Mouse (Mus musculus): ENCODE data around the gene Sorbs2. TPM values are rescaled to one million over a fixed set of nuclear protein-coding genes. Genes with fewer than 3 reads are reported as not detected.

Gene Sorbs2
- polyA plus RNA-seq, 1 experiment from 2014 or later: 32.2 TPM

DNA sequence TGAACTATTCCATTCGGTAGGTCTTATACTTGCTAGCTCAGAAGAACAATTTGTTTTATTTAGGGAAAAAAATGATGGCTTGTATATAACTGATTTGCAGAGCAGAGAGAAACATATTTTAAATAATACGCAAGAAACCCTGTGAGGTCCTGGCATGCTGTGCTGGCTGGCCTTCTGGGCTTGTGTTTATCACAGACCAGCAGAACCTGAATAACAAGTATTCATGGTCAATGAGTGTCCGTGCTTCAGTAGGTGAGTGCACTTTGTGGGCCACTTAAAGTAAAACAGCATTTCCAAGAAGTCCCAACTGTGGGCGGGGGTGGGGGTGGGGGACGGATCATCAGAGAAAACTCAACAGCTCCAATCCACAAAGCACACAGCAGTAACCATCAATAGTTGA is 107.0 kb downstream of the Sorbs2 start:
- no peaks in the 10 kb centered on the region for H3K27me3 ChIP-seq (replicated peaks; ENCODE audit: control insufficient read depth, insufficient read depth, low read length)
- WGBS: 47% methylated on average over 5 of the region's 5 CpGs
- no peaks in the 10 kb centered on the region for H3K36me3 ChIP-seq (ENCODE audit: control insufficient read depth, insufficient read depth, low read length)
- H3K4me3 ChIP-seq (ENCODE audit: low read depth, low read length): no peak overlapping the region
- H3K27ac ChIP-seq (replicated peaks; ENCODE audit: low read depth, low read length): no peak overlapping the region
- H3K9ac ChIP-seq (ENCODE audit: low read depth, low read length): no peak overlapping the region
- ATAC-seq (ENCODE audit: low read depth) (no peak), DNase-seq (ENCODE audit: low spot score) (no peak)
- H3K4me1 ChIP-seq (ENCODE audit: control insufficient read depth, insufficient read depth, low read length): no peaks in the 10 kb centered on the region
- no peaks in the 10 kb centered on the region for H3K9me3 ChIP-seq (ENCODE audit: control insufficient read depth, low read length)
- H3K4me2 ChIP-seq (ENCODE audit: low read depth, low read length): no peak overlapping the region

DNA sequence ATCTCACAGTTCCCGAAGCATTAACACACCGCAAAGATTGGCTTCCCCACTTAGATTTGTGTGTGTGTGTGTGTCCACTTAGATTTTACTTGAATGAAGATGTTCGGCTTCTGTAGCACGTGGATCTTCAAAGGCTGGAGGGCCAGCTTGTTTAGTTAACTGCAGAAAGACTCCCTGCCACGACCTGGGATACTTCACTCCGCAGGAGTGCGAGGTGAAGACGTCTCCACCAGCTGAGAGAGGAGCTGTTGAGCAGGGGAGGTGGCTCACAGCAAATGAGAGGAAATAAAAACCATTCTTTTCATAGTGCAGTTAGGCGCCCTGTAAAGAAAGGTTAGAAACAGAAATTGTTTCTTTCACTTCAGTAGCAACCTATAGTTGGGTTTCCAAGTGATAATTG is 107.5 kb downstream of the Sorbs2 start:
- H3K4me2 ChIP-seq (ENCODE audit: low read depth, low read length): no peak overlapping the region
- H3K9me3 ChIP-seq (ENCODE audit: control insufficient read depth, low read length): no peaks in the 10 kb centered on the region
- DNase-seq (ENCODE audit: low spot score) (no peak), ATAC-seq (ENCODE audit: low read depth) (no peak)
- no peaks in the 10 kb centered on the region for H3K4me1 ChIP-seq (ENCODE audit: control insufficient read depth, insufficient read depth, low read length)
- no peak overlapping the region for H3K27ac ChIP-seq (replicated peaks; ENCODE audit: low read depth, low read length)
- H3K36me3 ChIP-seq (ENCODE audit: control insufficient read depth, insufficient read depth, low read length): no peaks in the 10 kb centered on the region
- H3K9ac ChIP-seq (ENCODE audit: low read depth, low read length): no peak overlapping the region
- H3K4me3 ChIP-seq (ENCODE audit: low read depth, low read length): no peak overlapping the region
- WGBS: 13% methylated on average over 9 of the region's 9 CpGs
- H3K27me3 ChIP-seq (replicated peaks; ENCODE audit: control insufficient read depth, insufficient read depth, low read length): no peaks in the 10 kb centered on the region

DNA sequence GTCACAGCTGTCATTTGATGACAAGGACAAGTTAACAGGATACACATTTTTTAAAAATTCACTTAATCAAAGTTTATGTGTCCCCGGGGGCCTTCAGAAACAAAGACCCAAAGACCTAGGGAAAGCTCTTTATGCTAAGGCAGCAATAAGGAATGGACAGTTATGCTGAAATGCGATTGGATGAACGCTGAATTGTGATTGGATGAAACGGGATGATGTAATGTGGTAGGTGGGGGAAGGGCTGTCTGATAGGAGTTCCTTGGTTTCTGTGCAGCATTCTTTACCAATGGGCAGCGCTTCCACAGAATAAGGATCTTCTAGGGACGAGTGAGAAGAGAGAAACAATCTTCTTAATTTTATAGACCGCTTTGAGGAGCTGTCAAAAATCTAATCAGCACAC is 108.0 kb downstream of the Sorbs2 start:
- no peak for ATAC-seq (ENCODE audit: low read depth)
- 44% methylated on average over 7 of the region's 7 CpGs for WGBS
- H3K9me3 ChIP-seq (ENCODE audit: control insufficient read depth, low read length): no peaks in the 10 kb centered on the region
- no peaks in the 10 kb centered on the region for H3K4me1 ChIP-seq (ENCODE audit: control insufficient read depth, insufficient read depth, low read length)
- H3K4me2 ChIP-seq (ENCODE audit: low read depth, low read length): no peak overlapping the region
- H3K36me3 ChIP-seq (ENCODE audit: control insufficient read depth, insufficient read depth, low read length): no peaks in the 10 kb centered on the region
- H3K9ac ChIP-seq (ENCODE audit: low read depth, low read length): no peak overlapping the region
- no peak for DNase-seq (ENCODE audit: low spot score)
- H3K27ac ChIP-seq (replicated peaks; ENCODE audit: low read depth, low read length): no peak overlapping the region
- no peaks in the 10 kb centered on the region for H3K27me3 ChIP-seq (replicated peaks; ENCODE audit: control insufficient read depth, insufficient read depth, low read length)
- H3K4me3 ChIP-seq (ENCODE audit: low read depth, low read length): no peak overlapping the region

DNA sequence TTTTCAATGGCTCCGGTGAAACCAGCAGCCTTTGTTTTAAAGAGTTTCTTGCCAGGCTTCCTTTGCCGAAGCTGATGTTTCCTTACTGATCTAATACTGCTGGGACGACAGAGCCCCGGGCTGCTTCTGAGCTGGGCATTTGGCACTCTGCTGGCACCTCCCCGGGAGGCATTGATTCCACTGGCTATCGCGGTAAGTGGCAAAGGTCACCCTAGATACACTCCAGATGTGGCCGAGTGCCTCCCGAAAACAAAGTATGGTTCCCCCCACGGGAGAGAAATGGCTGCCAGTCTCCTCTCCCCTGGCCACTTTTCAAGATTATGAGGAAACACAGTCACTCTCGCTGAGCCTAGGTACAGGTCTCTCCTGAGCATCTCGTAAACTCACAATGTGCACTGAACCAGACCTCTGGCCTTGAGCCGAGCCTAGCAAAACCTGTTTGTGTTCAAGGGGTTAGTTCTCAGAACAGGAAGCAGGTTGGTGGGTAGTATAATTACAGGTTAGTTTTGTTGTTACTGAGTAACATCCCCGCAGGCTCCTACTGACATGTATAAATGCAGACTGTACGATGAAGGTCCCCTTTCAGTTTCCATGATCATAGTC is 114.1 kb downstream of the Sorbs2 start:
- 46% methylated on average over 15 of the region's 15 CpGs for WGBS
- DNase-seq (ENCODE audit: low spot score): peak; percentile 27
- no peak overlapping the region for H3K4me3 ChIP-seq (ENCODE audit: low read depth, low read length)
- no peak overlapping the region for H3K27ac ChIP-seq (replicated peaks; ENCODE audit: low read depth, low read length)
- no peaks in the 10 kb centered on the region for H3K4me1 ChIP-seq (ENCODE audit: control insufficient read depth, insufficient read depth, low read length)
- no peaks in the 10 kb centered on the region for H3K27me3 ChIP-seq (replicated peaks; ENCODE audit: control insufficient read depth, insufficient read depth, low read length)
- peak; percentile 26; the same call in 1 of the 2 replicates for ATAC-seq (ENCODE audit: low read depth)
- H3K9ac ChIP-seq (ENCODE audit: low read depth, low read length): no peak overlapping the region
- no peaks in the 10 kb centered on the region for H3K36me3 ChIP-seq (ENCODE audit: control insufficient read depth, insufficient read depth, low read length)
- H3K4me2 ChIP-seq (ENCODE audit: low read depth, low read length): no peak overlapping the region
- H3K9me3 ChIP-seq (ENCODE audit: control insufficient read depth, low read length): no peaks in the 10 kb centered on the region

DNA sequence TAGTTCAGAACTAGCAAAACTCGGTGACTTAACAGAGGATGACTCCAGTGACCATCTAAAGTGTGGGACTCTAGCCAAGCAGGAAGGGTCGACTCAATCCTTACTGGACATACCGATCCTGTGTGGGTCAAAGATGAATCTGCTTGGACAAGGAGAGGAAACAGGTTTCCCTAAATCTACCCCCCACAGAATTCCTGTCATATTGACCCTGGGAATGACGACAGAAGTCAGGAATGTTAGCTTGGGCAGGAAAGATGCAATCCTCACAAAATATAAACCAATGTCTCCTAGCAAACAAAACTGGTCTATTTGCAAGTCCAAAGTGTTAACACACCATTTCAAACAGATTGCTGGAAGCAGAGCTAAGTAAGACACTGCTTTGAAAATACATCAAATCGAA is 118.8 kb downstream of the Sorbs2 start:
- H3K4me2 ChIP-seq (ENCODE audit: low read depth, low read length): no peak overlapping the region
- H3K4me3 ChIP-seq (ENCODE audit: low read depth, low read length): no peak overlapping the region
- ATAC-seq (ENCODE audit: low read depth) (no peak), DNase-seq (ENCODE audit: low spot score) (no peak)
- H3K9me3 ChIP-seq (ENCODE audit: control insufficient read depth, low read length): no peaks in the 10 kb centered on the region
- no peak overlapping the region for H3K9ac ChIP-seq (ENCODE audit: low read depth, low read length)
- WGBS: 51% methylated on average over 5 of the region's 5 CpGs
- H3K27me3 ChIP-seq (replicated peaks; ENCODE audit: control insufficient read depth, insufficient read depth, low read length): no peaks in the 10 kb centered on the region
- H3K36me3 ChIP-seq (ENCODE audit: control insufficient read depth, insufficient read depth, low read length): no peaks in the 10 kb centered on the region
- no peaks in the 10 kb centered on the region for H3K4me1 ChIP-seq (ENCODE audit: control insufficient read depth, insufficient read depth, low read length)
- H3K27ac ChIP-seq (replicated peaks; ENCODE audit: low read depth, low read length): no peak overlapping the region

DNA sequence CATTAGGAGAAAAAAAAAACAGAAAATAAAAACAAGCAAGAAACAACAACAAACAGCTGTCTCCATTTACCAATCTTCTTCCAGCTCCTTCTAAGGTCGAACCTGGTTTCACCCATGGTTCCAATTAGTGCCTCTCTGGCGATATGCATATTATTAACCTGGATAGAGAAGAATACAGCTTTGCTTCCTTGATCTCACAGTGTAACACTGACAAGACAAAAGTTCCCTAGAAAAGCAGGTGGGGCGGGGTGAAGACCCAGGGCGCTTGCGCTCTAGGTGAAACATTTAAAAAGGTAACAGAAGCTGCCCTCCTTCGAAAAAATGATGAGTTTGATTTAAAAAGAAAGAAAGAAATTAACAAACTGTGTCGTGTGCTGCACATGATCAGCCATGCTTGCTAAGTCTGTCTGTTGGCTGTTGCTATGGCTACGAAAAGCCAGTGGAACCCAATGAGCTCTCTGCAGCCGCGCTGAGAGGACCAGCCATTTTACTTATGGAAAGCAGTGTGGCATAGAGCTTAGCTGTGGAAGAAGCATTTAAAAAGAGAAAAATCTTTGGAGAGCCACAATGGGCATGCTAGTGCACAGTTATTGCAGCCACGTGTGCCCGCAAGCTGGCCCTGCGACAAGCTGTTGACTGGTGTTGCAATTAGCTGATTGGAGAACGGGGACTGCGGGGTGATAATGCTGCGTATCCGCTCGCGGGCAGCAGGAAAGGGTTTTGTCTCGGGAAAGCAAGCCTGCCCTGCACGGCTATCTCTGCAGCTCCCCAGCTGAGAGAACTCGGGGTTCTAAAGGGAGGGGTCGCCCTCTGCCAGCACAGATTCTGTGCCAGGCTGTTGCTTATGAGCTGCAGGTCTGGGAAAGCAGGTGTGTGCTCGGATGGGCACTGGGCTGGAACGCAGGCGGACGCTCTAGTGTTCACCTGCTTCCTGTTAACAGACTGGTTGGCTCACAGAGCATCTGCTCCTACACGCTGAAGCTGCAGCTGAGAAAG is 120.0 kb downstream of the Sorbs2 start:
- Histone ChIP-seq H3K9me3 (ENCODE audit: control insufficient read depth, low read length) (no peaks in the 10 kb centered on the region), H3K36me3 (ENCODE audit: control insufficient read depth, insufficient read depth, low read length) (no peaks in the 10 kb centered on the region), H3K27ac (replicated peaks; ENCODE audit: low read depth, low read length) (peak overlapping the region; percentile 72), H3K4me2 (ENCODE audit: low read depth, low read length) (peak overlapping the region; percentile 90), H3K4me1 (ENCODE audit: control insufficient read depth, insufficient read depth, low read length) (no peaks in the 10 kb centered on the region), H3K9ac (ENCODE audit: low read depth, low read length) (peak overlapping the region; percentile 65), H3K4me3 (ENCODE audit: low read depth, low read length) (peak overlapping the region; percentile 57), H3K27me3 (replicated peaks; ENCODE audit: control insufficient read depth, insufficient read depth, low read length) (no peaks in the 10 kb centered on the region)
- ATAC-seq (ENCODE audit: low read depth) (peak; percentile 97), DNase-seq (ENCODE audit: low spot score) (peak; percentile 96)
- WGBS: under 1% methylated on average over 27 of the region's 28 CpGs

DNA sequence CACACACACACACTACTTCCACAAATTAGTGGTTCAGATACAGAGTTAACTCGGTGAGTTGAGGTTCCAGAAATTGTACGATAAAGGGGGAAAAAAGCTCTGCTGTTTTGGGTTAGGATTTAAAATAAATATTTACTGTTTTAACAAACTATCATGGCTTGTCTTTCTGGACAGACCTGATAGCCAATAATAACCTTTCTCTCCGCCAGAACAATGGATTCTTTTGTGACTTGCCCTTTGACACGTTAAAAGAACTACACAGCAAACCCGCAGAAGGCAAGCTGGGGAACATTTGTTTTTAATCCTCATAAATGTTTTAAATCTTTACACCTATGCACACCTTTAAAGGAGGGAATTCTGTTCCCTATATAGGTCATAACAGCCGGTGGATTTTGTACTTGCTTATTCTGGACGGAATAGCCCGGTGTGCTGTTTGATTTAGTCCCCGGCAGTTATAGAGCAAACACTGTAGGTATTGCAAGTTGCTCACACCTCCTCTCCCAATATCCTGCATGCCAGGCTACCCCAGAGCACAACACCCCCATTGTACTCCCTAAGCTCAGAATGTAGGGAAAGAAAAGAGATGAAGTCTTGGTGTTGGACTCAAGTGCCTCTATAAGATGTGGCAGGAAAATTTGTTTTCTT is 121.0 kb downstream of the Sorbs2 start:
- H3K9me3 ChIP-seq (ENCODE audit: control insufficient read depth, low read length): no peaks in the 10 kb centered on the region
- peak overlapping the region; percentile 90 for H3K4me2 ChIP-seq (ENCODE audit: low read depth, low read length)
- H3K27me3 ChIP-seq (replicated peaks; ENCODE audit: control insufficient read depth, insufficient read depth, low read length): no peaks in the 10 kb centered on the region
- H3K9ac ChIP-seq (ENCODE audit: low read depth, low read length): peak overlapping the region; percentile 65
- 0 out of 2 replicates have a peak overlapping the region, but pooled peaks have one; percentile 72 for H3K27ac ChIP-seq (replicated peaks; ENCODE audit: low read depth, low read length)
- WGBS: 24% methylated on average over 9 of the region's 9 CpGs
- H3K4me1 ChIP-seq (ENCODE audit: control insufficient read depth, insufficient read depth, low read length): no peaks in the 10 kb centered on the region
- ATAC-seq (ENCODE audit: low read depth): no peak
- H3K36me3 ChIP-seq (ENCODE audit: control insufficient read depth, insufficient read depth, low read length): no peaks in the 10 kb centered on the region
- DNase-seq (ENCODE audit: low spot score): no peak
- peak overlapping the region; percentile 57 for H3K4me3 ChIP-seq (ENCODE audit: low read depth, low read length)

DNA sequence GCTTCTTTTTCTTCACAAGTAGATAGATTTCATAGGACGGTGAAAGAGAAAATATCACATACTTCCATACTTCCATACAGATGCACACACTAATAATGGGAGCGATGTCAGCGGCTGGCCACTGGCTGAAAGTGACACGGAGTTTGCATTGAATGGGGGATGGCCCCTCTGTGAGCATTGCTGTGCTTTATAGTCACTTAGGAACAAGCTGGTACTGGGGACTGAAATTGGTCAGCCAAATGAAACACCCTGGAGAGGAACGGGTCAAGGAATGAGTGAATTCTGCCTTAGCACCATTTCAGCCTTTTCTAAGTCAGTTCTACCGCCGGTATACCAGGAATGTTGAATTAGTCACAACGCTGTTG is 121.5 kb downstream of the Sorbs2 start:
- DNase-seq (ENCODE audit: low spot score): no peak

More for the DNA sequence above, 121.5 kb downstream of the Sorbs2 start:
- Histone ChIP-seq H3K9me3 (ENCODE audit: control insufficient read depth, low read length) (no peaks in the 10 kb centered on the region), H3K4me1 (ENCODE audit: control insufficient read depth, insufficient read depth, low read length) (no peaks in the 10 kb centered on the region), H3K4me2 (ENCODE audit: low read depth, low read length) (peak overlapping the region; percentile 90; the same call in 1 of the 2 replicates), H3K36me3 (ENCODE audit: control insufficient read depth, insufficient read depth, low read length) (no peaks in the 10 kb centered on the region), H3K27me3 (replicated peaks; ENCODE audit: control insufficient read depth, insufficient read depth, low read length) (no peaks in the 10 kb centered on the region), H3K9ac (ENCODE audit: low read depth, low read length) (peak overlapping the region; percentile 65; the same call in 1 of the 2 replicates), H3K4me3 (ENCODE audit: low read depth, low read length) (peak overlapping the region; percentile 57), H3K27ac (replicated peaks; ENCODE audit: low read depth, low read length) (no peak overlapping the region)
- ATAC-seq (ENCODE audit: low read depth): no peak
- WGBS: 69% methylated on average over 8 of the region's 8 CpGs
